Mouse (Mus musculus) midbrain, postnatal 0 days (tissue): ENCODE results near the gene Vmn2r53. TPM values are rescaled to one million over a fixed set of nuclear protein-coding genes. Genes with fewer than 3 reads are reported as not detected.
"Not testable (repeated sequence)": the region's sequence is repeated elsewhere in the genome, so short reads cannot be mapped to it uniquely, and the experiment has no call there.

Source experiments
- ATAC-seq: fragments of 200-750 bp; cut with Nextera tagmentation; 2 replicates; pipeline ENCODE4 v1.8.0; 2017; ENCODE audit warnings: moderate number of reproducible peaks, mild to moderate bottlenecking, moderate TSS enrichment, moderate library complexity; ENCODE audit not compliant: low FRiP score
- DNase-seq: peaks from one replicate; pipeline ENCODE4 v3.0.0-alpha.2; 2015; ENCODE audit warnings: low spot score
- H3K27ac ChIP-seq: fragments of 300-500 bp; sonication (generic); 2 replicates; pipeline ENCODE4 v1.5.1; 2014; ENCODE audit warnings: low read depth, mild to moderate bottlenecking, low read length, mixed read lengths
- H3K27me3 ChIP-seq: fragments of 300-500 bp; sonication (generic); 2 replicates; pipeline ENCODE4 v1.6.1; 2014; ENCODE audit warnings: low read length, control low read depth, mixed read lengths; ENCODE audit not compliant: insufficient read depth
- H3K36me3 ChIP-seq: fragments of 300-500 bp; sonication (generic); 2 replicates; pipeline ENCODE4 v1.6.1; 2014; ENCODE audit warnings: low read length, control low read depth, mixed read lengths; ENCODE audit not compliant: insufficient read depth
- H3K4me1 ChIP-seq: fragments of 300-500 bp; sonication (generic); 2 replicates; pipeline ENCODE4 v1.6.1; 2014; ENCODE audit warnings: mild to moderate bottlenecking, control low read depth, antibody characterized with exemption, low read length, mixed read lengths; ENCODE audit not compliant: insufficient read depth
- H3K4me2 ChIP-seq: fragments of 300-500 bp; sonication (generic); 2 replicates; pipeline ENCODE4 v1.6.1; 2014; ENCODE audit warnings: low read depth, mild to moderate bottlenecking, low read length, mixed read lengths; ENCODE audit not compliant: poor library complexity, severe bottlenecking
- H3K4me3 ChIP-seq: fragments of 300-500 bp; sonication (generic); 2 replicates; pipeline ENCODE4 v1.5.1; 2014; ENCODE audit warnings: low read depth, mild to moderate bottlenecking, low read length, moderate library complexity
- H3K9ac ChIP-seq: fragments of 300-500 bp; sonication (generic); replicated peaks from 2 replicates; pipeline ENCODE4 v1.6.1; 2014; ENCODE audit warnings: mild to moderate bottlenecking, low read length, moderate library complexity, mixed read lengths; ENCODE audit not compliant: poor library complexity, severe bottlenecking
- H3K9me3 ChIP-seq: fragments of 300-500 bp; sonication (generic); 2 replicates; pipeline ENCODE4 v1.6.1; 2016; ENCODE audit warnings: low read length, control low read depth
- CTCF ChIP-seq: IDR thresholded peaks from 2 replicates; pipeline ENCODE4 v1.5.1; 2016; ENCODE audit warnings: antibody characterized with exemption, mild to moderate bottlenecking
- WGBS: fragments of 180-500 bp; shearing (Covaris S2); extraction: QIAGEN DNeasy Blood & Tissue Kit; methylation state at CpG from one replicate; pipeline ENCODE4 v1.1.7; 2014; 5-methylcytosine and 5-hydroxymethylcytosine counted together
- polyA plus RNA-seq: library from polyadenylated mRNA; unstranded; fragments of >200 nt; fragmentation: Nextera tagmentation; extraction: Ambion mirVana; gene quantifications from 2 replicates; pipeline ENCODE4 v1.2.1, GENCODE M21; 2015
- total RNA-seq: library from RNA; depleted of rRNA; stranded (reverse); fragments of >200 nt; gene quantifications from 2 replicates; pipeline ENCODE4 v1.2.3, GENCODE M21; 2014; rRNA removed

Vmn2r53 gene
- under 0.01 and 0.05 TPM in 2 replicates for total RNA-seq
- 0.01 TPM in 1 of 2 replicates, not detected in the other for polyA plus RNA-seq

GRCm38 (mm10) chr7:12608688-12609087 is at the start of gene Vmn2r53:
Gene Vmn2r53 (minus strand): TSS chr7:12608788.
- no peak for TF ChIP-seq CTCF
- Histone ChIP-seq H3K4me2 (no peak within 1 kb of the TSS), H3K27me3 (no peaks in the 10 kb centered on the region), H3K4me1 (no peaks in the 10 kb centered on the region), H3K36me3 (no peaks in the 10 kb centered on the region), H3K9ac (no peak within 1 kb of the TSS), H3K27ac (no peak within 1 kb of the TSS), H3K9me3 (peaks cover 21% of the 10 kb centered on the region; the same call in 1 of the 2 replicates), H3K4me3 (no peak within 1 kb of the TSS)
- ATAC-seq (no peak), DNase-seq (no peak)

- not testable (repeated sequence) for H3K4me2 ChIP-seq, H3K4me1 ChIP-seq, DNase-seq, H3K9me3 ChIP-seq, ATAC-seq, H3K9ac ChIP-seq, H3K27ac ChIP-seq, H3K27me3 ChIP-seq, H3K36me3 ChIP-seq, H3K4me3 ChIP-seq
- 72% methylated on average over 3 of the region's 4 CpGs for WGBS
Observed at GRCm38 (mm10) chr7:12640219-12640618, 31.6 kb upstream of the Vmn2r53 start, which contains the start of gene Vmn2r54. Gene Vmn2r54 (minus strand): TSS chr7:12640319.

Other genes starting within 250 kb of the Vmn2r53 start
- not detected in 2 replicates for gene Vmn1r84, start 239.5 kb downstream of the Vmn2r53 start, total RNA-seq
- gene Vmn1r84, start 239.5 kb downstream of the Vmn2r53 start, polyA plus RNA-seq: not detected in 2 replicates
- 9.0 and 11.0 TPM in 2 replicates for gene Zfp551, start 186.0 kb downstream of the Vmn2r53 start, total RNA-seq
- 9.6 and 10.2 TPM in 2 replicates for gene Zfp551, start 186.0 kb downstream of the Vmn2r53 start, polyA plus RNA-seq
- gene Zfp606, start 130.5 kb downstream of the Vmn2r53 start, total RNA-seq: 27.1 and 33.8 TPM in 2 replicates
- 21.8 and 23.3 TPM in 2 replicates for gene Zfp606, start 130.5 kb downstream of the Vmn2r53 start, polyA plus RNA-seq
- not detected in 2 replicates for gene 2900092C05Rik, start 96.3 kb downstream of the Vmn2r53 start, total RNA-seq
- not detected in 2 replicates for gene 2900092C05Rik, start 96.3 kb downstream of the Vmn2r53 start, polyA plus RNA-seq
- not detected in 2 replicates for gene Vmn2r54, start 31.5 kb upstream of the Vmn2r53 start, total RNA-seq
- not detected in 2 replicates for gene Vmn2r54, start 31.5 kb upstream of the Vmn2r53 start, polyA plus RNA-seq
- not detected in 2 replicates for gene Vmn2r55, start 76.2 kb upstream of the Vmn2r53 start, total RNA-seq
- gene Vmn2r55, start 76.2 kb upstream of the Vmn2r53 start, polyA plus RNA-seq: 0.09 TPM in 1 of 2 replicates, not detected in the other
- gene Vmn2r56, start 126.2 kb upstream of the Vmn2r53 start, total RNA-seq: not detected in 2 replicates
- gene Vmn2r56, start 126.2 kb upstream of the Vmn2r53 start, polyA plus RNA-seq: 0.02 and 0.05 TPM in 2 replicates
- 19.2 and 34.3 TPM in 2 replicates for gene Zscan18, start 194.8 kb upstream of the Vmn2r53 start, total RNA-seq
- gene Zscan18, start 194.8 kb upstream of the Vmn2r53 start, polyA plus RNA-seq: 25.5 and 27.0 TPM in 2 replicates
- gene Zfp329, start 210.1 kb upstream of the Vmn2r53 start, total RNA-seq: 16.6 and 18.6 TPM in 2 replicates
- gene Zfp329, start 210.1 kb upstream of the Vmn2r53 start, polyA plus RNA-seq: 16.1 and 22.3 TPM in 2 replicates
- 11.8 and 18.4 TPM in 2 replicates for gene Zfp110, start 226.0 kb upstream of the Vmn2r53 start, total RNA-seq
- 18.1 and 19.4 TPM in 2 replicates for gene Zfp110, start 226.0 kb upstream of the Vmn2r53 start, polyA plus RNA-seq